Mouse (Mus musculus) embryonic stem cell, embryonic (primary cell): ENCODE results near the gene Rnf185.

Experiments
- CTCF ChIA-PET, 4 experiments: fragments of 300-600 bp in 2 of 4; fragments of 350-600 bp in 2 of 4; sonication (Branson Sonifier 250); formaldehyde crosslinking; loops; one replicate each; lab custom pipeline; 2022; ENCODE audit warnings: inconsistent platforms in 2 of 4; lab: Charles Lee
- POLR2A ChIA-PET, 4 experiments: fragments of 300-600 bp in 2 of 4; fragments of 350-600 bp in 2 of 4; sonication (Branson Sonifier 250); formaldehyde crosslinking; loops; one replicate each; lab custom pipeline; 2022; ENCODE audit warnings: antibody characterized with exemption in 4 of 4, inconsistent platforms in 1 of 4; lab: Charles Lee

Gene Rnf185

DNA sequence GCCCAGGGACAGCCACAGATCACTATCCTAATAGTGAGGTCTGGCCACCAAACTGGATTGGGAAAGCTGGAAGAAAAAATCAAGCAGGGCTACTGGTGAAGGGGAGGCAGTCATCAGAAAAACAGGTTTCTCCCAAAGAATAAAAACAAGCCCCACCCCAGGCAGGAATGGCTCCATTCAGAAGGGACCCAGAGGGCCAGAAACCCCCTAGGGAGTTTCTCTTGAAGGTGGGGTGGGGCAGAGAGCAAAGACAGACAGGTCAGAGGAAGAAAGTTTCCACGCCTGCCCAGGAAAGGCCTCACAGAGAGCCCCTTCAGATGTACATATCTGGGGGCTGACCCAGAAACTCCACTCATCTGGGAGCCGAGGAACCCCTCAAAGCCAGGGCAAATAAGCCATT lies 82.0 kb downstream of the Rnf185 start:
- POLR2A ChIA-PET, result interaction anchor here (0.6 to 15.7 kb wide), 27 partner anchors 9 to 279 kb away, joined by 3 to 216 read pairs (median 13); partner anchors contain the start of genes Drg1 (in 1 of the 4), Morc2a (in 1 of the 4), Pik3ip1 (in 1 of the 4) and Rnf185 (in 1 of the 4)
- CTCF ChIA-PET, result interaction anchor here in 3 of 4 experiments (1.0 to 1.6 kb wide), 4 partner anchors 17 to 22 kb away, joined by 3 to 4 read pairs (median 4); no protein-coding TSS in a partner anchor

GRCm38 (mm10) chr11:3369449-3369848 lies 82.7 kb downstream of the Rnf185 start:
- ChIA-PET POLR2A (interaction anchor here in 3 of 4 experiments (0.6 to 15.7 kb wide), 31 partner anchors 8 to 279 kb away, joined by 3 to 216 read pairs (median 5); partner anchors contain the start of genes Rnf185 (in 2 of the 3), Drg1 (in 1 of the 3), Morc2a (in 1 of the 3) and Pik3ip1 (in 1 of the 3)), CTCF (interaction anchor here in 2 of 4 experiments (1.0 to 4.7 kb wide), 4 partner anchors 18 to 84 kb away, joined by 4 to 20 read pairs (median 4); no protein-coding TSS in a partner anchor)

DNA sequence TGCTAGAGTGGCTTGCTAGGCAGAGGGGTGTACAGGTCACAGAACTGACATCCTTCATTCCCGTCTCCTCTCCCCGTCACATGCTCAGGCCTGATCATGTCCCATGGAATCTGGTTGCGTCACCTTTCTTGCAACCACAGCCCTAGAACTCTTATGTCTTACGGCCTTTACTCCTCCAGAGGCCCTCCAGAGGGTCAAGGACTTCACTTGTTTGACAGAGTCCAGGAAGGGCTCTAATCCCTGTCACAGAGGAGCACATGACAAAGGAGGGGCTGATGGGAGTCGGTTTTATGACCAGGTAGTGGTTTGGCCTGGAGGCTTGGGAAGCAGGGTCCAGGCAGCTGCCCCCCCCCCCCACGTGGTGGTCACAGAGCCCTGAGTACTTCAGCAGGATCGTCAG lies 83.2 kb downstream of the Rnf185 start:
- POLR2A ChIA-PET, result interaction anchor here (0.7 to 15.7 kb wide), 35 partner anchors 8 to 280 kb away, joined by 3 to 216 read pairs (median 5); partner anchors contain the start of genes Morc2a (in 2 of the 4), Rnf185 (in 2 of the 4), Drg1 (in 1 of the 4) and Pik3ip1 (in 1 of the 4)
- CTCF ChIA-PET, result interaction anchor here in 2 of 4 experiments (0.6 to 4.7 kb wide), 5 partner anchors 15 to 84 kb away, joined by 3 to 20 read pairs (median 5); no protein-coding TSS in a partner anchor

DNA sequence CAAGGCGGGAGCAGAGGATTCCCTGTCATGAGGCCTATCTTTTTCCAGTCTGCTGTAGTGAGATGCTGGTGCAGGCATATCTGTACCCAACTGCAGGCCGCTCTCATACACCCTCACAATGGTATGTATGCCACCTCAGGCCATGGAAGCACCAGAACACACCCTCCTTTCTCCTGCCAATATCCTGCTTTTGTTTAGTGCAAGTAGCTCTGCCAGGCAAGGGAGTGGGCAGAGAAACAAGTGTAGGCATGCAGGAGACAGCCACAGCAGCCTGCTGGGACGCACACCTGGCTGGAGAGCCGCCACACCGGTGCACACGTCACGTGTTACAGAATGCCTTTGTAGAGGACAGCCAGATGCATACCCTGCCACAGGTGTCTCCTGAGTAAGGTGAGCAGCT lies 85.8 kb downstream of the Rnf185 start:
- ChIA-PET POLR2A (interaction anchor here in 3 of 4 experiments (0.6 to 15.7 kb wide), 33 partner anchors 9 to 282 kb away, joined by 3 to 216 read pairs (median 5); partner anchors contain the start of genes Drg1 (in 1 of the 3), Morc2a (in 1 of the 3), Pik3ip1 (in 1 of the 3) and Rnf185 (in 1 of the 3)), CTCF (interaction anchor here in 3 of 4 experiments (0.6 to 4.7 kb wide), 17 partner anchors 7 to 99 kb away, joined by 3 to 20 read pairs (median 3); partner anchors contain the start of gene Pik3ip1 (in 1 of the 3))
